Mouse (Mus musculus): ENCODE measurements at regions not wholly inside any gene's neighbourhood (a gene's known extent, or its start where the extent isn't known, plus 50 kb on each side); places are given as distances from the start of the nearest gene placed in this dataset.
"Not testable (repeated sequence)": the region's sequence is repeated elsewhere in the genome, so short reads cannot be mapped to it uniquely, and the experiment has no call there.

DNA sequence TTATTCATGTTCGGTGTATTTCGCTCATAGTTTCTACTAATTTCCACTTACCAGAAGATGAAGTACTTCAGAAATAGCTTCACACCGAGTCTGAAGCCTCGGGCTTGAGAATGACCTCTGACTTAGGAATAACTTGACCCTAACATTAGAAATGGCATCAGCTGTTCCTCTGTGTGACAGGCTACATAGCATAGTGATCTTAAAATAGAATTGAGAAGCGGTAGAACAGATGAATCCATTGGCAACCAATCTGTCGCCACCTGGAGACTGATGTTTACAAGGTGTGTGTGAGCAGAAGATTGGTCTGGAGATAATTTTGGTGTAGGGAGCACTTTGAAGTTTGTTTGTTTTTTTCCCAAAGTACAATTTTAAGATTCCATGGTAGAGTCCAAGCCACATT, 60.9 kb upstream of the Ahi1 start:
- DNase-seq = no peak

GRCm38 (mm10) chr10:20883618-20884017, 68.7 kb upstream of the Ahi1 start:
- DNase-seq = no peak

DNA sequence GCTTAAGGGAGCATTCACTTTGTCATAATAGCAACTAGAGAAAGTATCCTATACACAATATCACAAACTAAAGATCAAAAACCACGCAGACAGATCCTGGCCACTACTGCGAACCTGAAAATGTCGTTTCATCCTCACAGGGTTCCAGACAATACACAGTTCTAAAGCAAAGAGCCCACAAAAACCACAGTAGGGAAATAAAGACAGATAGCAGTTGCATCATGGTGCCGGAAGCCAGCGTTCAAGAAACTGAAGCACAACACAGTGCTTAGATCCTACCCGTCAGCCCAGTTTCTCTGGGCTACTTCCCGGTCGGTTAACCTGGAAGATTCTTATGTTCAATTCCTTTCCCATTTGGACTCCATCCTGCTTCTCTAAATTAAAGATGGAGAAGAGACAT, 69.7 kb upstream of the Ahi1 start:
- peak; percentile 28 to 32 for DNase-seq

GRCm38 (mm10) chr10:20880251-20880650, 72.1 kb upstream of the Ahi1 start:
- DNase-seq = no peak

GRCm38 (mm10) chr10:20879482-20879881, 72.9 kb upstream of the Ahi1 start:
- no peak for DNase-seq

DNA sequence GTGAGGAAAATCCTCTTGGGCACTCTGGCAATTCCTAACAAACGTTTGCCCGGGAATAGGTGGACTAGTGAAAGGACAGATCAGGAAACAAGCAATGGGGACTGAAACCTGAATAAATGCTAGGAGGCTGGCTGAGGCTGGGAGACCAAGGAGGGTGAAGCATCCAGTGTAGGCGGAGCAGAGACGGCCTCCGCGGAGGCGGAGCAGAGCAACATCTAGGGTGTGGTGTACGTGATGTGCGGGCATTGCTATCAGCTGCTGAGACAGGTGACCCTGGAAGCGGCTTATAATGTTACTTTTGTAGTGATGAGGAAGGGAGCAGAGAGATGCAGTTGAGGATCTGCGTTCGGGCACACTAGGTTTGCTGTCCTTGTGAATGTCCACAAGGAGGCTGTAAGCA, 85.3 kb upstream of the Ahi1 start:
- DNase-seq = no peak

DNA sequence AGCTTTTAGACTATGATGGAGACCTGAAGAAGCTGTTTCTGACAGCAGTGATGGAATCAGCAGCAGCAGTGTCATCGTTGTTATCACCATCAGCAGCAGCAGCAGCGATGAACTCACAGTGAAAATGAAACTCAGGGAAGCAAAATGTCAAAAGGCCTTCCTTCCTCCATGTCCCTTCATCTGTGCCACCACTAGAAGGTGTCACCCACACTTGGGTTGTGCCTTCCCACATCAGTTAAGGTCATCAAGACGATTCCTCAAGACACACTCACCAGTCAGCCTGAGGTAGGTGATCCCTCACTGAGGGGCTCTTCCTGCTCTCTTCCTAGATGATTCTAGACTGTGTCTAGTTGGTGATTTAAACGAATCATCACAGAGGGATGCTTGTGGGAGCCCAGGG, 87.3 kb upstream of the Ahi1 start:
- DNase-seq = no peak

DNA sequence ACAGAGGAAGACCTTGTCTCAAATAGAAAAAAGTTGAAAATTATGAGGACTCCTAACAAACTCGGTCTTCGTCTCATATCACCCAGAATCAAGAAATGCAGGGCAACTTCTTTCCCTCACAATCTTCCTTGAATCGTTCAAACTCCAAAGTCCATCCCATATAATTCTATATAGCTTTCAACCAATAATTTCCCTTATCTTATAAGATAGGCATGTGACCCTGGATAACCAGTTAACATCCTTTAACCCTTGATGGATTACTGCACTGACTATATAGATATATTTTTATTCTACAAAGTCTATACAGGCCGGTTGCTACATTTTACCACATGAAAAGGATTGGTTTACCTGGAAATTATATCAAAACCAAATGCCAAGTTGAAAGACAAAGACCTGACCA, 94.9 kb upstream of the Ahi1 start:
- DNase-seq = no peak

DNA sequence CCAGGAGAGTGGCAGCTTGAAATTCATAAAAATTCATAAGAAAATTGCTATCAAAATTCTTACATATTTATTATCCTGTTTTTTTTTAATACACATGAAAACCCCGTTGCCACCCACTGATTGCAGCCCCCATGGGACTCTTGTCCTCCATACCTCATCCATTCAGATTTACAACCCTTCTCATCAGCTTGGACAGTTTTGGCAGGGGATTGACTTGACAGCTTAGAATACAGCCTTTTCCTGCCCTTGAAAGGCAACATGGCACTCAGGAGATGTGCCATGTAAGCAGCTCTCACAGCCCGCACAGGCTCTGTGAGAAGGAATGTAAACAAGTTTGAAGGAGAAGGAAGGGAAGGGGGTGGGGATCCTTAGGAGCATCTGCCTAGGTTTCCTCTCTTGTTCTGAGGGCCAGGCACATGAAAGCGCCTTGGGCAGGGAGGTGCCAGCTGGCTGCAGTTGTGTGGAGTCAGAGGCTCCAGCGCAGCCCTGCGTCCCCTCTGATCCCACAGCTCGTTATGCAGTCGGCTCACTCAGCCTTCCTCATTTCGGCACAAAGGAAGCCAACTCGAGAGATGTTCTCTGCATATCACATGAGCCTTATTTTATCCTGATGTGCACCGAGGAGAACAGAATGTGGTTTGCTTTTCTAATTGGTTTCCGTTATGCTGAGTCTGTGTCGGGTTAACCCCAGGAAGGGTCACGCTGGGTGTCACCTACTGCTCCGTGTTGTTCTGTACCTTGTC, 97.6 kb upstream of the Ahi1 start:
- peak; percentile 9 to 17 for DNase-seq

DNA sequence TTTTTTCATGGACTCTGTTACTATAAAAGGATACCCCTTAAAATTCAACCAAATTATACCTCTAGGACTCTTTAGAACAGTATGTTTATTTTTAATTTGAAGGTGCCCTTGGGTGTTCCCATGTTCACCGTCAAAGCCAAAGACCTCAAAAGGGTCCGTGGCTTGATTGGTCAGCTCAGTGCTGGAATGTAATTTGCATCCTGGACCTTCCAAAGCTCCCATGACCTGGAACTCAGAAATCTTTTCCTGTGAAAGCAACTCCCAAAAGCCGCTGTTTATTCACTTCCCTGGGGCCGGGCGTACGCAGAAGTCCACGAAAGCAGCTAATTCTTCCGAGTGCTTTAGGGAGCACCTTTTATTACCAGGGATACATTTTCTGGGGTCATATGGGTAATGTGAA, 105.1 kb upstream of the Ahi1 start:
- no peak for DNase-seq

DNA sequence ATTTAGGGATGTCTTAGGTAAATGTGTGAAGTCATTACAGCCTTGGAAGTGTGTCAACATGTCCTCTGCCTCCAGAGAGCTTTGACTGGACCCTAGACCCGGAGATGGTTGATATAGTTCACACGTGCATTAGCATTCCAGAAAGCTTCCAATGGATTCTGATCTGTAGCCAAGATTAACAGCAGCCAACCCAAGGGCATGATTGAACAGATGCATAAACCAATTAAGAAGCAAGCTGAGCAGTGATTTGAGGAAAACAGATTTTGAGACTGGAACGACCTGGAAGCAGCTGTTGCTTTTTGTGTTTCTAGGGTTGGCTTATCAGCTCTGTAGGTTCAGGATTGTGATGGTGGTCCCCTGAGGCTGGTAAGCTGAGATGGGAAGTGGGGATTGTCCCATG, 109.1 kb upstream of the Ahi1 start:
- DNase-seq = no peak

- no peak for DNase-seq
Observed at GRCm38 (mm10) chr10:20842131-20842530, 110.2 kb upstream of the Ahi1 start.

- DNase-seq = no peak
Observed at GRCm38 (mm10) chr10:20841430-20842040, 110.8 kb upstream of the Ahi1 start.

DNA sequence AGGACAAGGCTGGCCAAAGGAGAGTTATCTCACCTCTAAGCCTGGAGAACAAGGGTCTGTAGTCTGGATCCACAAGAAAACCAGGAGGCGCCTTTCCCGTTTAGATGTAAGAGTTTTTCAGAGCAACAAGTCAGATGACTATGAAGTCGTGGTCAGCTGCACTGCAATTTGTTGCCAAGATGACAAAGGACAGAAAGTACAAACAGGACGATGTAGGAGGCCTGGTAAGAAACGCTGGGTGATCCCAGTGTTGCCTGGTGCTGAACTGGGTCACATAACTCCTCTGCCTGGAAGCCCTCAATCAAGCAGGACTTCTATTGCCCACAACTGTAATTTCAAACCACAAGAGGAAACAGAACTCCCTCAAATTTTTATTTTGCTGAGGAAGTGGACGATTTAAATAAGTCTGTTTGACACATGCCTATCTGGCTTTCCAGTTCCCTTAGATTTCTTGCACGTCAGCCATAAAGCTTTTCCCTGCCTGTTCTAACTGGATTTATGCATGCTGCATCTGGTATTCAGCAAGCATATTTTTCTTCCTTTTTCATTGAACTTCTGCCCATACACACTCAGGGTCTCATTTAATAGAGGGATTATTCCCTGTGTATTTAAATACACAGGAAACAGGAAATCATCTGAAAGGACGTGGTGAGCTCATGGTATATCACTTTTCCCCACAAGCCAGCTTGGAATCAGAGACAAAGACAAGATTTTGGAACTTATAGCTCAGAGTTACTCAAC, 113.5 kb upstream of the Ahi1 start:
- DNase-seq = no peak

DNA sequence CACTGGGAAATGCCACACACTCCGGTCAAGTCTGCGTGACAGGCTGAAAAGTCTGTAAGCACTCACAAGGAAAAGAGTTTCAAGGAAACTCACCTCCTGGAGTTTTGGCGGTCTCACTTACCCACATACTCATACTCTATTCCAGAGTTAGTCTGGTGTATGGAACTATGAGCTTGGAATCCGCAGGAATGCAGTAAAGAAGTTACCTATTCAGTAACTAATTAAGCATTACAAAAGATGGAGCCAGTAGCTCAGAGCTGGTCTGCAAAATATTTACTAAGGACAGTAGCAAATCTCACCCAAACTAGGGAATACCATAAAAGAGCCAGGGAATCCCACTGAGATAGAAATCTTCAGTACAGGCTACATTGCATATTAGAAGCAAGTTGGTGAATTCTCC, 111.9 kb upstream of the Pde7b start:
- not testable (repeated sequence) for DNase-seq

- peak in 1 of 2 experiments; percentile 2 for DNase-seq
Observed at GRCm38 (mm10) chr10:20834806-20835575, 110.1 kb upstream of the Pde7b start.

GRCm38 (mm10) chr10:20828304-20828703, 103.4 kb upstream of the Pde7b start:
- no peak for DNase-seq

DNA sequence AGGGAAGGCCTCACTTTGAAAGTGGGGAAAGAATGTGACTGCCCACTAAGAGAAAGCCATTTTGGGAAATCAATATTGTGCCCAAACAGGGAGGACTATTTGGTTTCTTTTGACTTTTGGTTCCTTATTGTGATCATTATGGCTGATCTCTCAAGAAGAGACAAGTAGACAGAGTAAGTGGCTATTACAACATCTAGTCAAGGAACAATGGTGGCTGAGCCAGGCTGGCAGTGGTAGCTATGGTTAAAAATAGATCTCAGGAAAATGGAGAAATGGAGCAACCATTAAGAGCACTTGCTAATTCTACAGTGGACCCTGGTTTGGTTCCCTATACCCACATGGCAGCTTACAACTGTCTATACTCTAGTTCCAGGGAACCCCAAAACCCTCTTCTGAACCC, 102.6 kb upstream of the Pde7b start:
- no peak for DNase-seq

GRCm38 (mm10) chr10:20818548-20818947, 93.7 kb upstream of the Pde7b start:
- no peak for DNase-seq

DNA sequence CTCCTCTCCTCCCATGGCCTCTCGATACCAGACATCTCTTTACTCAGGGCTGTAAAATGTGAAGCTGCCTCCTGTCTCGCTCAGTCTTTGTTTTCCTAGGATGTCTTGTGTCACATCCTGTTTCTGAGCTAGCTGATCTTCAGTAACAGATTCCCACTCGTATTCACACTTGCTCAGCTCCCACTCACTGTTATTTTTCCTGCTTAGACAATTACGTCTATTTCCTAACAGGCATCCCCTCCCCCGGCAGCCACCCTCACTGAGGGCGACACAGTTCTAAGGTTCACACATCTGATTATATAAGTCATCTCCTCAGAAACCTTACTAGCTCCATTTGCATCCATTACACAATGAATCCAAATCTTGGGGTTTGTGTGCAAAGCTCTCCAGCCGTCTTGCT, 74.9 kb upstream of the Pde7b start:
- DNase-seq = no peak

GRCm38 (mm10) chr10:20798400-20798799, 73.5 kb upstream of the Pde7b start:
- DNase-seq = no peak

- no peak for DNase-seq
Observed at GRCm38 (mm10) chr10:20793956-20794355, 69.1 kb upstream of the Pde7b start.

DNA sequence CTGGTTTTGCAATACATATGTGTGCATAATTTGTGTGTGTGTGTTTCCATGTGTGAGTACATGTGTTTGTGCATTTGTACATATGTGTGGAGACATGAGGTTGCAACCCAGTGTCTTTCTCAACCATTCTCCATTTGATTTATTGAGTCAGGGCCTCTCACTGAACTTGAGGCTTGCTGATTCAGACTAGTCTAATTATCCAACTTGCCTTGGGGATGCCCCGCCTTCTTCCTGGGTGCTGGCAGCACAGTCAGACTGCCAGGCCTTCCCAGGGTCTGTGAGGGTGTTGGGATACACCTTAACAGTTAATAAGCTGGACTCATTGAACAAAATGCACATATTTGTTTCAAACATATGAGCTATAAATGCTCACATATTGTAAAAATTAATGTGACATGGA, 56.1 kb upstream of the Pde7b start:
- no peak for DNase-seq

Data from thymus, postnatal 36 days (tissue).